Mouse (Mus musculus): Measurements from ENCODE around the gene Abhd17c. TPM values are rescaled to one million over a fixed set of nuclear protein-coding genes. Genes with fewer than 3 reads are reported as not detected.
A peak's percentile ranks its signal among the peaks of the same experiment; 100 is the strongest.

The Abhd17c gene
- polyA plus RNA-seq, 1 experiment from 2014 or later: 20.4 TPM

DNA sequence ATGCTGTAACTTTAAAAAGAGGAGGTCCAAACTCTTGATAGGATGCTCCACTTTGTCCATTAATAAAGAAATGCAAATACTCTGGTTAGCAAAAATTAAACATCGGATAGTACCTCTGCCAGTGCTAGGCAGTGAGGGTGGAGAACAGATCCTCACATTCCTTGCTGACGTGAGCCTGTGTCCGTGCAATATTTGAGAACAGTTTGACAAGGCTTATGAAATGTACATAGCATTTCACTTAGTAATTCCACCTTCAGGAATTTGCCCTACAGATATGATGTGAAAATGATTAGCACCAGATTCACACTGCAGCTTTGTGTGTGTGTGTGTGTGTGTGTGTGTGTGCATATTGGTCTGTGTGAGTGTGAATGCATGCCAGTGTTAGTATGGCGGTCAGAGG lies 60.9 kb downstream of the Abhd17c start:
- 56% methylated on average over 4 of the region's 4 CpGs for WGBS
- no peak for ATAC-seq (ENCODE audit: extremely low read depth, insufficient number of reproducible peaks, low FRiP score, low TSS enrichment)
- H3K27ac ChIP-seq (replicated peaks): no peak overlapping the region
- peaks cover 26% of the 10 kb centered on the region for H3K27me3 ChIP-seq (replicated peaks)
- no peak overlapping the region for H3K4me3 ChIP-seq
- no peak overlapping the region for H3K4me2 ChIP-seq
- peaks cover 5% of the 10 kb centered on the region for H3K4me1 ChIP-seq
- no peaks in the 10 kb centered on the region for H3K36me3 ChIP-seq
- no peaks in the 10 kb centered on the region for H3K9me3 ChIP-seq
- no peak overlapping the region for H3K9ac ChIP-seq

DNA sequence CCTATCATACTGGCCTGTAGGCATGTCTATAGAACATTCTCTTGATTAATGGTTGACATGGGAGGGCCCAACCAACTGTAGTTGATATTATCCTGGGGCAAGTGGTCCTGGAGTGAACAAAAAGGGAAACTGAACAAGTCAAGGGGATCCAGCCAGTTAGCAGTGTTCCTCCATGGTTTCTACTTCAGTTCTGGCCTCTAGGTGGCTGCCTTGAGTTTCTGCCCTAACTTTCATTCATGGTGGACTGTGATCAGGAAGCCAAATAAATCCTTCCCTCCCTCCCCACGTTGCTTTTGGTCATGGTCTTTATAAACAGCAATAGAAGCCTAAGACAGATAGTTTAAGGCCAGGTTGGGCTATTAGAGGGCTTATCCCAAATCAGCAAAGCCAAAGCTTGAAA lies 61.9 kb downstream of the Abhd17c start:
- H3K4me3 ChIP-seq: no peak overlapping the region
- H3K4me2 ChIP-seq: no peak overlapping the region
- no peaks in the 10 kb centered on the region for H3K9me3 ChIP-seq
- ATAC-seq (ENCODE audit: extremely low read depth, insufficient number of reproducible peaks, low FRiP score, low TSS enrichment): no peak
- H3K36me3 ChIP-seq: no peaks in the 10 kb centered on the region
- peaks cover 36% of the 10 kb centered on the region for H3K27me3 ChIP-seq (replicated peaks)
- WGBS: 11% methylated on average over 1 of the region's 1 CpGs
- H3K27ac ChIP-seq (replicated peaks): no peak overlapping the region
- H3K4me1 ChIP-seq: peaks cover 13% of the 10 kb centered on the region
- H3K9ac ChIP-seq: no peak overlapping the region

DNA sequence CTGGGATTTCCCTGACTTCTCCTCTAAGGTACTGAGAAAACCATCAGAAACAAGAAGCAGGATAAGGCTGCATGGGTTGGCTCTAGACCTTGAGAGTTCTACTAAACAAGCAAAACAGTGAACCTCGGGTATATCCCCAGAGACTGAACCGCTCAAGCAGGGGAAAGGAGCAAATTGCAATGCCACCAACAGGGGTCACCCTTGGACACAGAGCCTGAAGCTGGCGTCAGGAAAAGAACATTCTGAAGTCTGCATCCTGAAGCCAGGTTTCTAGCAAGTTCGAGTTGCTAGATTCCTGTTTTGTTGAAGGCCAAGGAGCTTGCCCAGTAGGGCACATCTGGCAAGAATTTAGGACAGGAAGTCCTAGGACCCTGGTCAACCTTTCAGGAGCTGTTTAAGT lies 62.7 kb downstream of the Abhd17c start:
- no peaks in the 10 kb centered on the region for H3K36me3 ChIP-seq
- no peaks in the 10 kb centered on the region for H3K9me3 ChIP-seq
- H3K4me2 ChIP-seq: no peak overlapping the region
- H3K4me3 ChIP-seq: no peak overlapping the region
- H3K9ac ChIP-seq: no peak overlapping the region
- peaks cover 43% of the 10 kb centered on the region for H3K27me3 ChIP-seq (replicated peaks)
- no peak overlapping the region for H3K27ac ChIP-seq (replicated peaks)
- peaks cover 13% of the 10 kb centered on the region for H3K4me1 ChIP-seq
- ATAC-seq (ENCODE audit: extremely low read depth, insufficient number of reproducible peaks, low FRiP score, low TSS enrichment): no peak
- 7% methylated on average over 4 of the region's 4 CpGs for WGBS

DNA sequence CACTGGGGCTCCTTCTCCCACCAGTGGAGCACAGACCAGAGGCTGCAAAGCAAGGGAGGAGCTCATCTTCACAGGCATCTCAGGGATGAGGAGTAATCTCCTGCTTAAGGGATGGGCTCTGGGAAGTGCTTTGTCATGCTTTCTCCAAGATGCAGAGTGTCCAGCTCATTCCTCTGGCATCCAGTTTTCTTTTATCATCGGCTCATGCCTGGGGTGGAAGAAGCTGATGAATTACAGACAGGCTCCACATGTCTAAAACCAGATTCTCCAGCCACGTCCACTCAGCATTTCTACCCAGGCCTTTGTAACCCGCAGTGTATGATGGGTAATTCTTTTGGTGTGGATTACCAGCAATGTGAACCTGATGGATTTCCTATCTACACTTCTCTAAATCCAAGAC lies 63.5 kb downstream of the Abhd17c start:
- 52% methylated on average over 3 of the region's 3 CpGs for WGBS
- H3K4me3 ChIP-seq: no peak overlapping the region
- no peak for ATAC-seq (ENCODE audit: extremely low read depth, insufficient number of reproducible peaks, low FRiP score, low TSS enrichment)
- no peak overlapping the region for H3K27ac ChIP-seq (replicated peaks)
- H3K9me3 ChIP-seq: no peaks in the 10 kb centered on the region
- no peaks in the 10 kb centered on the region for H3K36me3 ChIP-seq
- H3K27me3 ChIP-seq (replicated peaks): peaks cover 48% of the 10 kb centered on the region
- H3K9ac ChIP-seq: no peak overlapping the region
- no peak overlapping the region for H3K4me2 ChIP-seq
- H3K4me1 ChIP-seq: peaks cover 13% of the 10 kb centered on the region

DNA sequence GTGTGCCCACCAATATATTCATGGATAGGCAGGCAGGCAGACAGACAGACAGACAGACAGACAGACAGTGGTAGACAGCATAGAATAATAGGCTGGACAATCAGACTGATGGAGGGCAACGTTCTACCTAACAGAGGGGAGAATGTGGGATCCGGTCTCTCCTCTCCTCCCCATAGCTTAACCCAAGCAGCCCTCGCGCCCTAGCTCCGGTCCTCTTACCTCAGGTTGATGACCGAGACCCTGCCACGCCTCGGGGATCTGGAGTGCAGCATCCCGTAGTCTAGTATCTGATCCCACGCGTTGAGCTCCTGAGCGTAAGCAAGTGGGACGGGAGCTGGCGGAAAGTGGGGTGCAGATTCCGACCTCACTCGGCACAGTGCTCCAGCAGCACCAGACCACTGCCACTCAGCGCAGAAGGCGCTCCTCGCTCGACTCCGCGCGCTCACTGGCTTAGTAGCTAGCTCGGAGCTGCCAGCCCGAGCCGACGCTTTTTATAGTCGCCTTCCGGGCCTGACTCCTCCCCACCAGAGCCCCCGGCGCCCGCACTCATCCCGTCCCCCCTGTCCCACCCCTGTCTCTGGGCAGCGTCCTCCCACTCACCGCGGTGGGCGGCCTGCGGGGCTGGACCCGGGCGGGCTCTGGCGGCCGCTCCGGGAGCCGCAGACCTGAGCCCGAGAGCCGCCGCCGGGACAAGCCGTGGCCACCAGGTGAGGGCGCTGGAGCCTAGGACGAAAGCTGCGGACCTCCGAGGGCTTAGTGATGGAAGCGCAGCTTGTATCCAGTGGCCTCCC lies 65.5 kb downstream of the Abhd17c start, which contains the start of gene Cemip:
TSS of gene Cemip (minus strand) at position 464 of the 791 bp plus-strand sequence.
- no peaks in the 10 kb centered on the region for H3K36me3 ChIP-seq
- peak; percentile 52; the same call in 1 of the 2 replicates for ATAC-seq (ENCODE audit: extremely low read depth, insufficient number of reproducible peaks, low FRiP score, low TSS enrichment)
- H3K4me2 ChIP-seq: peak within 1 kb of the TSS; percentile 83
- no peaks in the 10 kb centered on the region for H3K9me3 ChIP-seq
- peak within 1 kb of the TSS; percentile 56 for H3K4me3 ChIP-seq
- H3K27me3 ChIP-seq (replicated peaks): peaks cover 50% of the 10 kb centered on the region
- H3K4me1 ChIP-seq: peaks cover 13% of the 10 kb centered on the region
- H3K9ac ChIP-seq: peak within 1 kb of the TSS; percentile 58
- no peak within 1 kb of the TSS for H3K27ac ChIP-seq (replicated peaks)
- WGBS: under 1% methylated on average over 54 of the region's 54 CpGs

DNA sequence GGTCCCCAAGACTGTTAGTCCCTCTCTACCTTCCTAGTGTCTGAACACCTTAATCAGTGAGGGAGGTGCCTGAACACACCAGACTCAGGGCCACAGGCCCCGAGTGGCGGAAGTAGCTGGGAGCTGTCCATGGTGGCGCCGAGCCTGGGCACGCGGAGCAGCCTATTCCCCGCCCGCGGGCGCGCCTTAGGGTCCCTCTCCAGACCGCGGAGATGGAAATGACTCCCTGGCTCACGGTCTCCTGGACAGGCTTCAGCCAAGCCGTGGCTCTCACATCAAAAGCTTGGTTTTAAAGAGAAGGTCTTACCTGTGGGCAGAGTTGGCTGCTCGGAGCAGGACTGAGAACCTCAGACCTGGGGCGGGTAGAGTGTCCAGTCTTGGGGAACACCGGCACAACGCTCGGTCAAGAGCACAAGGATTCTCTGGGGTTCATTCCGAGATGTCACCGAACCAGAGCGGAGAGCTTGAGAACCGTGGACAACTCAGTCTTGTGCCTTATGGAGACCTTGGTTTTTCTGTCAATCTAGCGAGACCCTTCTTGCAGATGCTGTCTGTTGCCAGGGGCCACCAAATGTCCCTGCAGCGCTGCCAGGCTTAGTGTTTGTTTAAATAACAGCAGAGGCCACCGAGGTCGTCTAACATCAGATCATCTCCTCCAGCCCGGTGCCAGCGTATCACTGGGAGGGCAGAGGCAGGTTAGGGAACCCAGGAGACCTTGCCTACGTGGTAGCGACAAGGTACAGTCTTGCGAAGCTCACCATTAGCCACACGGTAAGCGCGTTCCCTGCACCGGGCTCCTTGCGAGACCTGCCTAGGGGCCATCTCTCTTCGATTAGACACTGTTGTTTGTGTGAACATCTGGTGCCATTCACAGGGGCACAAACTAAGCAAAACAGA lies 66.4 kb downstream of the Abhd17c start:
- peaks cover 50% of the 10 kb centered on the region for H3K27me3 ChIP-seq (replicated peaks)
- H3K4me2 ChIP-seq: peak overlapping the region; percentile 83
- H3K36me3 ChIP-seq: no peaks in the 10 kb centered on the region
- H3K4me1 ChIP-seq: peaks cover 13% of the 10 kb centered on the region
- no peak overlapping the region for H3K9ac ChIP-seq
- H3K9me3 ChIP-seq: no peaks in the 10 kb centered on the region
- WGBS: 4% methylated on average over 39 of the region's 39 CpGs
- H3K4me3 ChIP-seq: peak overlapping the region; percentile 56
- no peak for ATAC-seq (ENCODE audit: extremely low read depth, insufficient number of reproducible peaks, low FRiP score, low TSS enrichment)
- H3K27ac ChIP-seq (replicated peaks): no peak overlapping the region

DNA sequence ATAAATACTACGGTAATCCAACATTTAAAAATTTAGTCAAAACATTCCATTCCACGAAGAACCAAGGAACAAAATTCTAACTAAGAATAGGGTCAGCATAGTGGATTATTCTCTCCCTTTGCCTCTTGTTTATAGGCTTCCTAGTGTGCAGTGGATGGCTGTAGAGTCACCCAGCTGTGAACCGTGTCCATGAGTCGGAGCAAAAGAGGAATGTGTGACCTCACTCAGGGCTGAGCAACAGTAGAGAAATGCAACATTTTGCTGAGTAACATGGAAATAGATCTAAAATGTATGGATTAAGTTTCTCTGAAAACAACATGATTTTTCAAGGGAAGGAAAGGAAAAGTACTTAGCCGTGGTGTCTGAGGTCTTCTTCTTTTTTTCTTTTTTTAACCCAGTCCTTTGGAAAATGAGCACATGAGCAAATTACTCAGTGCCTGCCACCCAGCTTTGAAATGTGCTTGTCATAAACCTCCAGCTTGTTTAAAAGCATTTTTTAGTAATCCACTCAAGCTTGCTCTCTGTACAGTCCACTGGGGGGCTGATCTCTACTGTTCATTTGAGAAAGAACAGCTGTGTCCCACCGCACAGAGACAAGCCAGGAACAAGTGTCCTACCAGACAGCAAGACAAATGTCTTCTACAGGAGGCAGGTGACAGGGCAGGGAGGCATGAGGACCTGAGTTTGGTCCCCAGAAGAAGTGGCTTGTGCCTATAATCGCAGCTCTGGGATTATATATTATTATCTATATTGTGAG lies 74.3 kb downstream of the Abhd17c start:
- no peak for ATAC-seq (ENCODE audit: extremely low read depth, insufficient number of reproducible peaks, low FRiP score, low TSS enrichment)
- Histone ChIP-seq H3K36me3 (no peaks in the 10 kb centered on the region), H3K9ac (no peak overlapping the region), H3K4me3 (no peak overlapping the region), H3K27me3 (replicated peaks) (0 out of 2 replicates have a peak, but pooled peaks cover 8% of the 10 kb centered on the region), H3K27ac (replicated peaks) (no peak overlapping the region), H3K9me3 (no peaks in the 10 kb centered on the region), H3K4me1 (no peaks in the 10 kb centered on the region), H3K4me2 (no peak overlapping the region)
- WGBS: 66% methylated on average over 7 of the region's 7 CpGs

DNA sequence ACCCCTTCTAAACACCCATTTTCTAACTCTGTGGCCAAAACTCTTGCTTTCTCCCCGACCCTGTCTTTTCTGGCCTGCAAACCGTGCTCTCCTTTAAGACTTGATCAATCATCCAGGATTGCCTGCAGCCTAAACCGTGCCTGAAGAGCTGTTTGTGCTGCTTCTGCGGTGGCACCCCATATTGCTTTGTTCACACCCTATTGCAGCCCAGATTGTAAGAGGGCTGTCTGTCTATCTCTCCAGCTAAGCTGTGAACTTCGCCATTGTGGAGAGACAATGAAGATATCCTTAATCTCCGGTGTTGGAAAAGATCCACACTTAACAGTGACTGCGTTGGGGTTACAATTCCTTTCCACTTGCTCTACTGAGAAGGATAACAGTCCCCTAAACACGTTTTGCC lies 77.4 kb downstream of the Abhd17c start:
- no peak overlapping the region for H3K9ac ChIP-seq
- no peak overlapping the region for H3K27ac ChIP-seq (replicated peaks)
- 0 out of 2 replicates have a peak, but pooled peaks cover 8% of the 10 kb centered on the region for H3K27me3 ChIP-seq (replicated peaks)
- ATAC-seq (ENCODE audit: extremely low read depth, insufficient number of reproducible peaks, low FRiP score, low TSS enrichment): no peak
- no peak overlapping the region for H3K4me3 ChIP-seq
- WGBS: 41% methylated on average over 8 of the region's 8 CpGs
- H3K4me2 ChIP-seq: no peak overlapping the region
- no peaks in the 10 kb centered on the region for H3K4me1 ChIP-seq
- no peaks in the 10 kb centered on the region for H3K36me3 ChIP-seq
- H3K9me3 ChIP-seq: no peaks in the 10 kb centered on the region

DNA sequence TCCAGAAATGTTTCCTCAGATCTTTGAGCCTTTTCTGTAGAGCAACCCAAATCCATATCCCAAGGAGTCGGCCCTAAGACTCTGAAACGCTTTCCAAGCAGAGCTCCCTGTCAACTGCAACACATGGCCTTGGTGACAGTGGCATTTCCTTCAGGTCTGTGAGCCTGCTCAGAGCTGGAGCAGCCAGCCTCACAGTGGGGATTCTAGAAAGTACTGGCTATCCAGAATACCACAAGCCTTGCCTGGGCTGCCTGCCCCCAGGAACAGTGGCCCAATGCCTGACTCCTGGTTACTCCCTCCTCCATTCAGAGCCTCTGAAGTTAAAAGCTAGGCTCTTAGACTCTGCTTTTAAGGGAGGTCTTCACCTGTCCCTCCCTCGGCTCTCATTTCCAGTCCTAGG lies 77.8 kb downstream of the Abhd17c start:
- H3K36me3 ChIP-seq: no peaks in the 10 kb centered on the region
- H3K4me1 ChIP-seq: no peaks in the 10 kb centered on the region
- H3K4me3 ChIP-seq: no peak overlapping the region
- no peak overlapping the region for H3K27ac ChIP-seq (replicated peaks)
- no peak overlapping the region for H3K4me2 ChIP-seq
- 64% methylated on average over 3 of the region's 3 CpGs for WGBS
- H3K9ac ChIP-seq: no peak overlapping the region
- ATAC-seq (ENCODE audit: extremely low read depth, insufficient number of reproducible peaks, low FRiP score, low TSS enrichment): no peak
- no peaks in the 10 kb centered on the region for H3K9me3 ChIP-seq
- H3K27me3 ChIP-seq (replicated peaks): 0 out of 2 replicates have a peak, but pooled peaks cover 8% of the 10 kb centered on the region

DNA sequence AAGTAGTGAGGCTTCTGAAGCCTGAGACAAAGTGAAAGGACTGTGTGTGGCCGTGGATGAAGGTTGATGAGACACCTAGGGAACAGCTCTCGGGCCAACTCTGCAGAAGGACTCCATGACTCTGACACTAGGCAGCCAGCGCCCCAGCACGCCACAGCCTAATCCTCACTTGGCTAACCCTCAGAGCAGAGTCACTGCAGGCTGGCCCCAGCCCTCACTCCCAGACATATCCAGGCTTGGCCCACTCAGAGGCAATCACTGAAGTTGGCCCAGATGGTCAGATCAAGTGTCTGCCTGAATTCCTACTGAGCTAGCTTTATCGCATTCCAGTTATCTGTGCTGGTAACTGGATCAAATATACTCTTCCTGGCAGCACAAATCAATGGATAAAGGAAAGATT lies 82.8 kb downstream of the Abhd17c start:
- Histone ChIP-seq H3K27me3 (replicated peaks) (0 out of 2 replicates have a peak, but pooled peaks cover 3% of the 10 kb centered on the region), H3K4me3 (no peak overlapping the region), H3K9me3 (no peaks in the 10 kb centered on the region), H3K27ac (replicated peaks) (no peak overlapping the region), H3K9ac (no peak overlapping the region), H3K4me1 (no peaks in the 10 kb centered on the region), H3K36me3 (no peaks in the 10 kb centered on the region), H3K4me2 (no peak overlapping the region)
- no peak for ATAC-seq (ENCODE audit: extremely low read depth, insufficient number of reproducible peaks, low FRiP score, low TSS enrichment)
- 67% methylated on average over 5 of the region's 5 CpGs for WGBS

DNA sequence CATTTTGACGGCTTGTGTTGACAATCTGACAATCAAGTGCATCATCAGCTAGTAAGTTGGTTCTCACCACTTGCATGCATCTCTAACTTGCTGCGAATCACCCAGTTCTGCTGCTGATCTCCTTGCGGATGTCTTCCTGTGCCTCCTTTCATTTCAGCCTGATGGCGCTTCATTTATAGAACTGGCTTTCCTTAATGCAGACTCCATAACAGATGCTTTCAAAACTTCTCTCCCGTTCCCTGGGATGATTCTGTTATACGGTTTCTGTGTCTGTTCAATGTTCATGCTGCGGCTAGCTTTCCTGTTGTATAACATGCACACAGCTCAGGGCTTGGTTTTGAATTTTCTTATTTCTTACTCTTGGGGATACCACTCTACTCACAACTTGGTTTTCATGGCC lies 91.9 kb downstream of the Abhd17c start:
- Histone ChIP-seq H3K27ac (replicated peaks) (no peak overlapping the region), H3K9me3 (no peaks in the 10 kb centered on the region), H3K9ac (no peak overlapping the region), H3K36me3 (no peaks in the 10 kb centered on the region), H3K27me3 (replicated peaks) (no peaks in the 10 kb centered on the region), H3K4me1 (no peaks in the 10 kb centered on the region), H3K4me3 (no peak overlapping the region), H3K4me2 (no peak overlapping the region)
- WGBS: 83% methylated on average over 7 of the region's 7 CpGs
- ATAC-seq (ENCODE audit: extremely low read depth, insufficient number of reproducible peaks, low FRiP score, low TSS enrichment): no peak

Data from heart, embryonic 13.5 days (tissue).